Mouse (Mus musculus): ENCODE measurements around the gene Tbata. TPM values are rescaled to one million over a fixed set of nuclear protein-coding genes. Genes with fewer than 3 reads are reported as not detected.

The Tbata gene
- polyA plus RNA-seq, 1 experiment from 2014 or later = 7.5 TPM

DNA sequence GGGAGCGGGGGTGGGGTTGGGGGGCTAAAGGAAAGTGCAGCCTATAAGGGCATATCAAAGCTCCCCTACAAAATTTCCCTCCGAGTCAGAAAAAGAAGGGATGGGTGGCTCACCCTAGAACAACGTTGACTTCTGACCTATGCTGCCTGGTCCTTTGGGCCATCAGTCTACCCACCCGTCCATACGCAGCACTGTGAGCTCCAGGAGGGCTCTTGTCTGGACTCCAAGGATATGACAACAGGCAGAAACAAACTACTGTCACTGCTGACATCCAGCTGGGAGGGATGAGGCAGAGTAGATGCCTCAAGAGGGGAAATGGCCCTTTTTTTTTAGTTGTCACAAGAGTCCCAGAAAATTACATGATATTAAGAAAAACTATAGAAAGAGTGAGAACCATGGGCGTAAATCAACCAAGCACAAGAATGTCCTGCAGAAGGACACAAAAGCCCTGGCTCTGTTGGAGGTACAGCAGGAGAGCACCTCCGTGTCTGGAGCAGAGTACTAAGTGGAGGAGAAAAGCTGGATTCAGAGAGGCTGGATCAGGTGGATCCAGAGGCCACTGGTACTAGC, 4.6 kb downstream of the Tbata start:
- no peak overlapping the region; the same call in 1 of the 2 replicates for H3K9ac ChIP-seq (ENCODE audit: low read length)
- H3K9me3 ChIP-seq (ENCODE audit: control insufficient read depth, low read length) = no peaks in the 10 kb centered on the region
- H3K27ac ChIP-seq (ENCODE audit: low read length) = no peak overlapping the region
- ATAC-seq (ENCODE audit: low read depth) = peak; percentile 68
- peak overlapping the region; percentile 41 for H3K4me2 ChIP-seq (ENCODE audit: low read depth, low read length)
- no peaks in the 10 kb centered on the region for H3K36me3 ChIP-seq (ENCODE audit: control insufficient read depth, insufficient read depth, low read length)
- no peaks in the 10 kb centered on the region; the same call in 1 of the 2 replicates for H3K27me3 ChIP-seq (ENCODE audit: control insufficient read depth, insufficient read depth, low read depth, low read length)
- H3K4me1 ChIP-seq (replicated peaks; ENCODE audit: control insufficient read depth, insufficient read depth, low read length) = peaks cover 9% of the 10 kb centered on the region
- 0 out of 2 replicates have a peak overlapping the region, but pooled peaks have one; percentile 12 for H3K4me3 ChIP-seq (ENCODE audit: low read length)
- 35% methylated on average over 7 of the region's 7 CpGs for WGBS

DNA sequence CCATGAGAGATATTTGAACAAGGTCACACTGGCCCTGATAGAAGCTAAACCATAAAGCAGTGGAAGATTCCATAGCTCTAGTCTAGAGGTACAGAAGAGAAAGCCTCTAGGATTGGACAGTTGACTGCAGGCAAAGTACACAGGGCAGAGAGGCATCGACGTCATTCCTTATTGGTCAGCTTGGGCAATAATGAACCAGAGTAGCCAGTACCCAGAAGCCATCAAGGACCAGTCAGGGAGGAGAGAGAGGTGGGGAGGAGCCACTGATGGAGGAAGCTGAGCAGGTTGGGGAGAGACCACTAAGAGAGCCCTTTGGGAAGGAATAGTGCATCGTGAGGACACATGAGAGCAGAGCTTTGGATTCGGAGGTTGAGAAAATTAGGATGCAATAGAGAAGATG, 6.0 kb downstream of the Tbata start:
- no peak overlapping the region for H3K4me2 ChIP-seq (ENCODE audit: low read depth, low read length)
- no peaks in the 10 kb centered on the region; the same call in 1 of the 2 replicates for H3K27me3 ChIP-seq (ENCODE audit: control insufficient read depth, insufficient read depth, low read depth, low read length)
- H3K9ac ChIP-seq (ENCODE audit: low read length) = no peak overlapping the region
- no peaks in the 10 kb centered on the region for H3K36me3 ChIP-seq (ENCODE audit: control insufficient read depth, insufficient read depth, low read length)
- H3K27ac ChIP-seq (ENCODE audit: low read length) = no peak overlapping the region
- H3K4me1 ChIP-seq (replicated peaks; ENCODE audit: control insufficient read depth, insufficient read depth, low read length) = peaks cover 9% of the 10 kb centered on the region
- H3K9me3 ChIP-seq (ENCODE audit: control insufficient read depth, low read length) = no peaks in the 10 kb centered on the region
- H3K4me3 ChIP-seq (ENCODE audit: low read length) = no peak overlapping the region
- 84% methylated on average over 4 of the region's 4 CpGs for WGBS
- ATAC-seq (ENCODE audit: low read depth) = no peak

DNA sequence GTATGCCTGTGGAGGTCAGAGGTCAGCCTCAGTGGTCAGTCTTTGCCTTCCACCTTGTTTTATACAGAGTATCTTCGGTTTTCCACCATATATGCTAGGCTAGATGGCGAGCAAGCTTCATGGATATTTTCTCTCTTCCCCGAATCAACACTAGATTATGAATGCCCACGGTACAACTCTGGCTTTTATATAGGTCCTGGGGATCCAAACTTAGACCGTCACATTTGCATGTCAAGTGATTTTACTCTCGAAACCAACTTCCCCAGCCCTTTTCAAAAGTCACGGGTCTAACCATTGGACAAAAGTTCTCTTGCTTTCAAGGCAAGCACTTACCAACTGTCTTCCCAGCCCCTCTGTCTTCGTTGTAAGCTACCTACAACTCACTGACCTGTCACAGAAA, 6.9 kb downstream of the Tbata start:
- no peak overlapping the region for H3K9ac ChIP-seq (ENCODE audit: low read length)
- no peak overlapping the region for H3K27ac ChIP-seq (ENCODE audit: low read length)
- ATAC-seq (ENCODE audit: low read depth) = no peak
- no peak overlapping the region for H3K4me2 ChIP-seq (ENCODE audit: low read depth, low read length)
- no peaks in the 10 kb centered on the region for H3K9me3 ChIP-seq (ENCODE audit: control insufficient read depth, low read length)
- 89% methylated on average over 8 of the region's 8 CpGs for WGBS
- H3K4me1 ChIP-seq (replicated peaks; ENCODE audit: control insufficient read depth, insufficient read depth, low read length) = peaks cover 9% of the 10 kb centered on the region
- no peak overlapping the region for H3K4me3 ChIP-seq (ENCODE audit: low read length)
- H3K27me3 ChIP-seq (ENCODE audit: control insufficient read depth, insufficient read depth, low read depth, low read length) = no peaks in the 10 kb centered on the region; the same call in 1 of the 2 replicates
- no peaks in the 10 kb centered on the region for H3K36me3 ChIP-seq (ENCODE audit: control insufficient read depth, insufficient read depth, low read length)

DNA sequence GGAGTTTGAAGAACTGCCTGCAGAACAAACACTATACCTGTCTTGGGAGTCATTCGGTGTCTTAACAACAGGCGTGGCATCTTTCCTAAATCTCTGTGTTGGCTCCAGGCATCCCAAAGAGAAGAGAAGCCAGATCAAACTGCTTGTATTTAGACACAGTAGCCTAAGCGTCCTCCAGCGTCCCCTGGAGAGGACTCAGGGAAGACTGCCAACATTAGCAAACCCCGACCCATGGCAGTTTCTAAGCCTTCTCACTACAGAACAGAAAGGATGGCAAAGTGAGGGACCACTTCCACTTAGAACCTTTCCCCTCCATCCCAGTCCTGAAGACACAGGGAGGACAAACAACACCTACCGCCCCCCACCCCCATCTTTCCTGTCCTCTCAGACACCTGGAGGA, 8.2 kb downstream of the Tbata start:
- Histone ChIP-seq H3K9me3 (ENCODE audit: control insufficient read depth, low read length) (no peaks in the 10 kb centered on the region), H3K27ac (ENCODE audit: low read length) (no peak overlapping the region), H3K36me3 (ENCODE audit: control insufficient read depth, insufficient read depth, low read length) (no peaks in the 10 kb centered on the region), H3K4me2 (ENCODE audit: low read depth, low read length) (no peak overlapping the region), H3K4me3 (ENCODE audit: low read length) (no peak overlapping the region), H3K4me1 (replicated peaks; ENCODE audit: control insufficient read depth, insufficient read depth, low read length) (peaks cover 9% of the 10 kb centered on the region), H3K9ac (ENCODE audit: low read length) (no peak overlapping the region), H3K27me3 (ENCODE audit: control insufficient read depth, insufficient read depth, low read depth, low read length) (no peaks in the 10 kb centered on the region; the same call in 1 of the 2 replicates)
- ATAC-seq (ENCODE audit: low read depth) = no peak
- WGBS = 44% methylated on average over 6 of the region's 6 CpGs

DNA sequence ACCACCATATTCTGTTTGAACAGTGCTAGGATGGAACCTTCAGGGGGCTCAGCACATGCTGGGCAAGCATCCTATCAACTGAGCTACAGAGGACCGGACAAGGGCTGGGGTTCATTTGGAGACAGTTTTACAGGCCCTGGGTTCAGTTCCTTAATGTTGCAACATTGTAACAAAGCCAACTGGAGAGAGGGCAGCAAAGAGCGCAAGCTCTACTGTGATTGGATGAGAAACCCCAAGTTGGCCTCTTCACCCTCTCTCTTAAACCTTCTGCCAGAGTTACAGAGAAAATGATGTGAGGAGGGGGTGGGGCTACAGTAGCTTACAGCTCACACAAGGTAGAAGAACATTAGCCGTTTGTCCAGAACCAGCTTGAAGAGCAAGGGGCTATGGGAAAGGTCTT, 15.2 kb downstream of the Tbata start:
- no peak overlapping the region for H3K4me3 ChIP-seq (ENCODE audit: low read length)
- H3K9me3 ChIP-seq (ENCODE audit: control insufficient read depth, low read length) = no peaks in the 10 kb centered on the region
- ATAC-seq (ENCODE audit: low read depth) = peak; percentile 59
- H3K4me2 ChIP-seq (ENCODE audit: low read depth, low read length) = no peak overlapping the region
- WGBS = 47% methylated on average over 3 of the region's 3 CpGs
- no peak overlapping the region for H3K27ac ChIP-seq (ENCODE audit: low read length)
- H3K4me1 ChIP-seq (replicated peaks; ENCODE audit: control insufficient read depth, insufficient read depth, low read length) = 0 out of 2 replicates have a peak, but pooled peaks cover 4% of the 10 kb centered on the region
- no peaks in the 10 kb centered on the region for H3K27me3 ChIP-seq (ENCODE audit: control insufficient read depth, insufficient read depth, low read depth, low read length)
- no peak overlapping the region for H3K9ac ChIP-seq (ENCODE audit: low read length)
- no peaks in the 10 kb centered on the region for H3K36me3 ChIP-seq (ENCODE audit: control insufficient read depth, insufficient read depth, low read length)

DNA sequence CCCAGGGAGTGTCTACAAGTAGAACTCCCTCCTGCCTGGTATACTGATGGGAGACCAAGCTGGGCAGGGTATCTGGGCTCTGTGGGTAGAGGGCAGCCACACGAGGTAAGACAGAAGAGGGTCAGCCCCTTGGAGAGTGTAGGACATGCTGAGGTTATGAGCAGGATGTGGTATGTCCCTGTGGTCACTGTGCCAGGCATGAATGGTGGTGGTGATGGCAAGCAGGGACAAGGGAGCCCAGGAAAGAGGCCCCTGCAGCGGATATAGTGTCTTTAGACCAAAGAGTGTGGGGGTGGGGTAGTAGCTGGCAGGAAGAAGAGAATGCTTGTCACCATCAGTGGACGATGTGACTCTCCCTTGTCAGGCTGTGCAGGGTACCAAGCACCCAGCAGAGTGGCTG, 16.3 kb downstream of the Tbata start:
- 70% methylated on average over 3 of the region's 3 CpGs for WGBS
- Histone ChIP-seq H3K27me3 (ENCODE audit: control insufficient read depth, insufficient read depth, low read depth, low read length) (no peaks in the 10 kb centered on the region), H3K4me1 (replicated peaks; ENCODE audit: control insufficient read depth, insufficient read depth, low read length) (0 out of 2 replicates have a peak, but pooled peaks cover 4% of the 10 kb centered on the region), H3K36me3 (ENCODE audit: control insufficient read depth, insufficient read depth, low read length) (no peaks in the 10 kb centered on the region), H3K4me3 (ENCODE audit: low read length) (no peak overlapping the region), H3K9me3 (ENCODE audit: control insufficient read depth, low read length) (no peaks in the 10 kb centered on the region), H3K9ac (ENCODE audit: low read length) (no peak overlapping the region), H3K27ac (ENCODE audit: low read length) (no peak overlapping the region), H3K4me2 (ENCODE audit: low read depth, low read length) (no peak overlapping the region)
- no peak for ATAC-seq (ENCODE audit: low read depth)

DNA sequence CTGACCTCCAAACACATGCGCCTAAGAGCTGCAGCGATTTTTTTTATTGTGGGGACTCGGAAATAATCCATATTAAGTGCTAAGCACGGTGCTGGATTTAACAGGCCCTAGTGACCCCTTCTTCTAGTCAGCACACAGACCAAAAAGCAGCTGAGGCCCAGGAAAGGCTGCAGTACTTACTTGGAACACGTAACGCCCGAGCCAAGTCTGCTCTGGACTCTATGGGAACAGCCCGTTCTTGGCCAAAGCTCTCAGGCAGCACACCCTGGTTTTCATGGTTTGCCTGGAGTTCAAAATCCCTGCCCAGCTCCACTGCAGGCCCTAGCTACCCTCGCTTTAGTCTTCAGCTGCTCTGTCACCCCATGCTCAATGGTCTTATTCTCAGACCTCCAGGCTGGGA, 22.9 kb downstream of the Tbata start:
- ATAC-seq (ENCODE audit: low read depth) = peak; percentile 29; the same call in 1 of the 2 replicates
- Histone ChIP-seq H3K4me3 (ENCODE audit: low read length) (no peak overlapping the region), H3K4me2 (ENCODE audit: low read depth, low read length) (no peak overlapping the region), H3K9me3 (ENCODE audit: control insufficient read depth, low read length) (no peaks in the 10 kb centered on the region), H3K4me1 (replicated peaks; ENCODE audit: control insufficient read depth, insufficient read depth, low read length) (peaks cover under 1% of the 10 kb centered on the region; the same call in 1 of the 2 replicates), H3K27ac (ENCODE audit: low read length) (peak overlapping the region; percentile 40; the same call in 1 of the 2 replicates), H3K9ac (ENCODE audit: low read length) (no peak overlapping the region), H3K36me3 (ENCODE audit: control insufficient read depth, insufficient read depth, low read length) (no peaks in the 10 kb centered on the region), H3K27me3 (ENCODE audit: control insufficient read depth, insufficient read depth, low read depth, low read length) (no peaks in the 10 kb centered on the region)
- 69% methylated on average over 9 of the region's 9 CpGs for WGBS

DNA sequence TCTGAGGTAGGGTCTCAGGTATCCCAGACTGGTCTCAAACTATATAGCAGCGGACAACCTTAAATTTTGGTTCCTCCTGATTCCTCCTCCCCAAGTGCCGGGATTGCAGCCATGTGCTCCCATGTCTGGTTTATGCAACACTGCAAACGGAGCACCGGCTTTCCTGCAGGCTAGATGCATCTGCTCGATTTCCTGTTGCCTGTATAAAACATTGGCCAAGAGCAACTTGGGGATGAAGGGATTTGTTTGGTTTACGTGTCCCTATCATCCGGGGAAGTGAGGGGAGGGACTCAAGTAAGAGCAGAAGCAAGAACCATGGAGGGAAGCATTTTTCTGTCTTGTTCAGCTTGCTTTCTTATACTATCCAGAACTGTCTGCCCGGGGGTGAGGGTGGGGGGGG, 23.5 kb downstream of the Tbata start:
- Histone ChIP-seq H3K9me3 (ENCODE audit: control insufficient read depth, low read length) (no peaks in the 10 kb centered on the region), H3K4me2 (ENCODE audit: low read depth, low read length) (no peak overlapping the region), H3K27ac (ENCODE audit: low read length) (no peak overlapping the region; the same call in 1 of the 2 replicates), H3K4me1 (replicated peaks; ENCODE audit: control insufficient read depth, insufficient read depth, low read length) (peaks cover 2% of the 10 kb centered on the region; the same call in 1 of the 2 replicates), H3K9ac (ENCODE audit: low read length) (no peak overlapping the region), H3K36me3 (ENCODE audit: control insufficient read depth, insufficient read depth, low read length) (no peaks in the 10 kb centered on the region), H3K4me3 (ENCODE audit: low read length) (no peak overlapping the region), H3K27me3 (ENCODE audit: control insufficient read depth, insufficient read depth, low read depth, low read length) (no peaks in the 10 kb centered on the region)
- 47% methylated on average over 8 of the region's 8 CpGs for WGBS
- ATAC-seq (ENCODE audit: low read depth) = no peak

DNA sequence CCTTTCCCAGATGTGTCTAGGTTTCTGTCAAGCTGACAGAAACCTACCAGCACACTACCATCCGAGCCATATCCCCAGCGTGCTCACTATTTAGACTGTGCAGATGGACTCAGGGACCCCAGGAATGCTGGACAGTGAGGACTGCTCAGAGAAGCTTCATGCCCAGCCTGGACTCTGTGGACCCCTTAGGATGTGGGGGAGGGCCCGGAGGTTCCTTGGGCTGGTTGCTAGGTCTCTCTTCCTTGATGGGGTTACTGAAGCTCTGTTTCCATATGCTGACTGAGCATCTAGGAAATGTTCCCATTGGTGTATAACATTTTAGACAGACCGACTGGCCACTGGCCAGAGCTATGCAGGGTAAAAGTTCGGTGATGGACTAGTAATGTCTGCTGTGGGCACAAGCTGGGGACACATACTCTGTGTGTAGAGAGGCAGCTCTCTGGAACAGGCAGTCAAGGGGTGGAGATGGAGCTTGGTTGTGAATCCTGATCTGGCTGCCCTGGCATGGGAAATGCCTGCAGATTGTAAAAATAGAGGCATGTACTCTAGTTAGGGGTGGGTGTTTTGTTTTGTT, 24.1 kb downstream of the Tbata start:
- H3K27ac ChIP-seq (ENCODE audit: low read length) = peak overlapping the region; percentile 29; the same call in 1 of the 2 replicates
- 77% methylated on average over 5 of the region's 5 CpGs for WGBS
- peak; percentile 44 for ATAC-seq (ENCODE audit: low read depth)

More for the DNA sequence above, 24.1 kb downstream of the Tbata start:
- no peak overlapping the region for H3K4me3 ChIP-seq (ENCODE audit: low read length)
- no peaks in the 10 kb centered on the region for H3K36me3 ChIP-seq (ENCODE audit: control insufficient read depth, insufficient read depth, low read length)
- no peaks in the 10 kb centered on the region for H3K9me3 ChIP-seq (ENCODE audit: control insufficient read depth, low read length)
- no peaks in the 10 kb centered on the region for H3K27me3 ChIP-seq (ENCODE audit: control insufficient read depth, insufficient read depth, low read depth, low read length)
- H3K4me2 ChIP-seq (ENCODE audit: low read depth, low read length) = no peak overlapping the region
- peaks cover 2% of the 10 kb centered on the region; the same call in 1 of the 2 replicates for H3K4me1 ChIP-seq (replicated peaks; ENCODE audit: control insufficient read depth, insufficient read depth, low read length)
- H3K9ac ChIP-seq (ENCODE audit: low read length) = 0 out of 2 replicates have a peak overlapping the region, but pooled peaks have one; percentile 23

Data from lung, embryonic 16.5 days (tissue).